Mouse (Mus musculus): ENCODE results near the gene Jun.

- no peak for TF ChIP-seq CTCF (IDR thresholded peaks at IDR 0.05; ENCODE audit: control insufficient read depth, insufficient read depth, insufficient read length)
- TF ChIP-seq MYOG (IDR thresholded peaks at IDR 0.05; ENCODE audit: control insufficient read depth, extremely low read depth, insufficient read length), result no peak
- no peak for TF ChIP-seq CEBPB (IDR thresholded peaks at IDR 0.05; ENCODE audit: low read depth)
- no peak for TF ChIP-seq USF1 (IDR thresholded peaks at IDR 0.05; ENCODE audit: low read depth)
Observed at GRCm38 (mm10) chr4:95063609-95064210, 11.7 kb upstream of the Jun start.

Measured in C2C12 (cell line).